In genomic region chr3:37737407-37737806, GRCm38 (mm10) we compare ENCODE assay signal across 8 mouse cellular contexts. TPM values are rescaled to one million over a fixed set of nuclear protein-coding genes. Genes with fewer than 3 reads are reported as not detected.
DNase-seq lines count a peak whose midpoint lies in the region; ATAC-seq and TF ChIP-seq lines count a peak whose summit lies in the region.

No protein-coding gene starts in this region.

- H3K27me3 ChIP-seq in heart, embryonic 10.5 days (ENCODE audit: insufficient read depth, poor library complexity, severe bottlenecking), result no peaks in the 10 kb centered on the region; the same call in 1 of the 2 replicates
- no peaks in the 10 kb centered on the region for H3K27me3 ChIP-seq in myocyte (ENCODE audit: control insufficient read depth, insufficient read depth, insufficient read length)

- H3K4me3 ChIP-seq in heart, embryonic 10.5 days, result no peak overlapping the region
- no peak overlapping the region for H3K4me3 ChIP-seq in myocyte

- 42% methylated on average over 6 of the region's 6 CpGs for WGBS in heart, embryonic 10.5 days

- H3K4me2 ChIP-seq in myocyte (ENCODE audit: low read depth), result peak overlapping the region; percentile 26

- H3K36me3 ChIP-seq in heart, embryonic 10.5 days, result no peaks in the 10 kb centered on the region
- no peaks in the 10 kb centered on the region for H3K36me3 ChIP-seq in myocyte (ENCODE audit: control insufficient read depth, insufficient read depth)

- H3K79me2 ChIP-seq in myocyte (ENCODE audit: control insufficient read depth, insufficient read depth), result no peaks in the 10 kb centered on the region

- DNase-seq in left cerebral cortex, adult 18-20 months (ENCODE audit: low spot score in 2 of 2), result peak; percentile 56 to 75
- no peak for DNase-seq in left cerebral cortex, adult 11 months (ENCODE audit: low spot score)
- DNase-seq in heart, embryonic 10.5 days (ENCODE audit: low spot score), result no peak
- peak; percentile 82 for DNase-seq in kidney, postnatal 10 days
- no peak for DNase-seq in thymus, postnatal 10 days (ENCODE audit: low spot score in 2 of 2)
- DNase-seq in embryo, embryonic 11 days, result no peak

- ATAC-seq in common myeloid progenitor, adult 5-6 weeks (replicated peaks; ENCODE audit: low read depth, poor library complexity, severe bottlenecking), result peak; percentile 67

- H3K4me1 ChIP-seq in heart, embryonic 10.5 days, result peaks cover 8% of the 10 kb centered on the region; the same call in 1 of the 2 replicates

- no peak for TF ChIP-seq POLR2A in myocyte (IDR thresholded peaks at IDR 0.05; ENCODE audit: insufficient read length, low read depth)

- H3K27ac ChIP-seq in heart, embryonic 10.5 days, result peak overlapping the region; percentile 22; the same call in 1 of the 2 replicates

- H3ac ChIP-seq in myocyte (ENCODE audit: control insufficient read depth, insufficient read length), result no peak overlapping the region

- H3K9me3 ChIP-seq in heart, embryonic 10.5 days, result no peaks in the 10 kb centered on the region

TF ChIP-seq in myocyte, 11 proteins besides CTCF, POLR2A, EP300 and RAD21:
- peak; percentile 23 for TF ChIP-seq TCF12 (IDR thresholded peaks at IDR 0.05; ENCODE audit: insufficient read depth, poor library complexity, severe bottlenecking)
- TF ChIP-seq POLR2AphosphoS2 (IDR thresholded peaks at IDR 0.05; ENCODE audit: insufficient read length, low read depth), result no peak
- TF ChIP-seq MYOG (IDR thresholded peaks at IDR 0.05; ENCODE audit: control insufficient read depth in 1 of 3, insufficient read depth in 1 of 3, insufficient read length in 2 of 3, low read depth in 2 of 3), result peak in 1 of 3 experiments; percentile 29

RNA-seq across cellular contexts. Expression of gene Gm5148, which starts 13.1 kb away (rescaled TPM):
- total RNA-seq in left cerebral cortex, adult 18-20 months (2021), result 1 to 10 TPM; 3.2 to 3.9 TPM
- total RNA-seq in common myeloid progenitor, adult 5-6 weeks (2017), result 47.1 and 54.4 TPM in 2 replicates
- 2.0 and 2.5 TPM in 2 replicates for polyA plus RNA-seq in heart, embryonic 10.5 days (2016; fragmentation: Nextera tagmentation; extraction: Ambion mirVana)
- 27.4 TPM for polyA plus RNA-seq in myocyte (2012; fragmentation: generic; extraction: Trizol)

Comparison
In these comparisons a context has a peak if more than half of its experiments do, and no peak if none do; other contexts are left out.
1. DNase-seq: peak in left cerebral cortex, adult 18-20 months (2 of 2) and kidney, postnatal 10 days (single experiment); none in left cerebral cortex, adult 11 months (single experiment), heart, embryonic 10.5 days (single experiment), thymus, postnatal 10 days (0 of 2) and embryo, embryonic 11 days (single experiment).